Mouse (Mus musculus) heart, embryonic 15.5 days (tissue): ENCODE measurements around the gene Adgrg6. TPM values are rescaled to one million over a fixed set of nuclear protein-coding genes. Genes with fewer than 3 reads are reported as not detected.
A peak's percentile ranks its signal among the peaks of the same experiment; 100 is the strongest.

Source experiments
- ATAC-seq: fragments of 200-750 bp; cut with Nextera tagmentation; replicated peaks from 2 replicates; pipeline ENCODE4 v1.8.0; 2017; ENCODE audit warnings: low read depth, moderate TSS enrichment; ENCODE audit not compliant: insufficient number of reproducible peaks, insufficient read depth, low FRiP score
- H3K27ac ChIP-seq: fragments of 300-500 bp; sonication (generic); 2 replicates; pipeline ENCODE4 v1.5.1; 2015; ENCODE audit warnings: mild to moderate bottlenecking, inconsistent platforms
- H3K27me3 ChIP-seq: fragments of 300-500 bp; sonication (generic); 2 replicates; pipeline ENCODE4 v1.6.1; 2015; ENCODE audit warnings: inconsistent platforms
- H3K36me3 ChIP-seq: fragments of 300-500 bp; sonication (generic); 2 replicates; pipeline ENCODE4 v1.6.1; 2015; ENCODE audit warnings: mild to moderate bottlenecking, inconsistent platforms
- H3K4me1 ChIP-seq: fragments of 300-500 bp; sonication (generic); replicated peaks from 2 replicates; pipeline ENCODE4 v1.6.1; 2015; ENCODE audit warnings: inconsistent platforms
- H3K4me2 ChIP-seq: fragments of 300-500 bp; sonication (generic); 2 replicates; pipeline ENCODE4 v1.6.1; 2015; ENCODE audit warnings: inconsistent platforms, mild to moderate bottlenecking, moderate library complexity
- H3K4me3 ChIP-seq: fragments of 300-500 bp; sonication (generic); 2 replicates; pipeline ENCODE4 v1.5.1; 2015; ENCODE audit warnings: mild to moderate bottlenecking, inconsistent platforms
- H3K9ac ChIP-seq: fragments of 300-500 bp; sonication (generic); 2 replicates; pipeline ENCODE4 v1.6.1; 2015; ENCODE audit warnings: mild to moderate bottlenecking, inconsistent platforms
- H3K9me3 ChIP-seq: fragments of 300-500 bp; sonication (generic); replicated peaks from 2 replicates; pipeline ENCODE4 v1.6.1; 2016; ENCODE audit warnings: inconsistent platforms
- WGBS: fragments of 180-500 bp; shearing (Covaris S2); methylation state at CpG from one replicate; pipeline ENCODE4 v1.1.7; 2015; ENCODE audit warnings: mixed read lengths; 5-methylcytosine and 5-hydroxymethylcytosine counted together
- polyA plus RNA-seq: library from polyadenylated mRNA; unstranded; fragments of >200 nt; fragmentation: Nextera tagmentation; extraction: Ambion mirVana; gene quantifications from 2 replicates; pipeline ENCODE4 v1.2.1, GENCODE M21; 2015

Adgrg6 gene
- polyA plus RNA-seq, 1 experiment from 2014 or later, result 9.6 TPM

DNA sequence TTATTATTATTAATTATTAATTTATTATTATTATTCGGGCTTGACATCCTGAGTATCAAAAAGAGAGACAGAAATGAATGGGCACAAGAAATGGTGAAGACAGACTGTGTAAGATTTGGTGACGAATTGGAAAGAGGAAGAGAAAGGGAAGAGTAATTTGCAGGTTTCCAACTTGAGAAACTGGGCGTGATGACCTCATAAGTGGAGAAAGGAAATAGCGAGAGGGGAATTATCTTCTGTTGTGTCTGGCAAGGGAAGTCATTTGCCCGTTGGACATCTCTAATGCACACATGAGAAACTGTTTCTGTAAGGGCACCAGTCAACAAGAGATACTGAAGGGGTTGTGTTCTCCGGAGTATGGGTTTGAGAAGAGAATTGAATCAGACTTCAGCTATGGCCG is 85.6 kb downstream of the Adgrg6 start:
- 59% methylated on average over 7 of the region's 7 CpGs for WGBS
- no peak for ATAC-seq
- no peak overlapping the region for H3K9ac ChIP-seq

DNA sequence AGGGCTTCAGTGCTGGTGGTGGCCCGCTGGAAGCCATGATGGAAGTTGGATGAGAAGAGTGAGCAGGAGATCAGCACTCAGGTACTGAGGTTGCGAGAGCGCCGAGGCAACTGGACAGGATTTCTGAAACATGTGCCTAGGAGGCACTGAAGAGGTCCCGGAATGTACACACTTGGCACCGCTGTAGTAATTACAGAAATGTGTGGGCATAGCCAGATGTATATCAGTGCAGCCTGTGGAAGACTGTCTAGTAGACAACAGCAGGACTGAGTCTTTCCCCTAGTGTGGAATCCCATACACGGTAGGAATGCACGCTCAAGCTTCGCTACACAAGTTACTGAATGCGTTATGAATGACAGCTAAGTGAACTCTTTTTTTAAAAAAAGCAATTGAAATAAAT is 86.1 kb downstream of the Adgrg6 start:
- Histone ChIP-seq H3K27me3 (no peaks in the 10 kb centered on the region), H3K9me3 (no peaks in the 10 kb centered on the region), H3K4me3 (no peak overlapping the region), H3K27ac (no peak overlapping the region), H3K36me3 (no peaks in the 10 kb centered on the region), H3K9ac (no peak overlapping the region), H3K4me2 (no peak overlapping the region), H3K4me1 (peaks cover 18% of the 10 kb centered on the region)
- no peak for ATAC-seq
- 91% methylated on average over 10 of the region's 10 CpGs for WGBS

More for the DNA sequence above, 85.6 kb downstream of the Adgrg6 start:
- Histone ChIP-seq H3K4me2 (no peak overlapping the region), H3K4me3 (no peak overlapping the region), H3K4me1 (peaks cover 20% of the 10 kb centered on the region), H3K9me3 (no peaks in the 10 kb centered on the region), H3K36me3 (no peaks in the 10 kb centered on the region), H3K27ac (peak overlapping the region; percentile 54), H3K27me3 (no peaks in the 10 kb centered on the region)

DNA sequence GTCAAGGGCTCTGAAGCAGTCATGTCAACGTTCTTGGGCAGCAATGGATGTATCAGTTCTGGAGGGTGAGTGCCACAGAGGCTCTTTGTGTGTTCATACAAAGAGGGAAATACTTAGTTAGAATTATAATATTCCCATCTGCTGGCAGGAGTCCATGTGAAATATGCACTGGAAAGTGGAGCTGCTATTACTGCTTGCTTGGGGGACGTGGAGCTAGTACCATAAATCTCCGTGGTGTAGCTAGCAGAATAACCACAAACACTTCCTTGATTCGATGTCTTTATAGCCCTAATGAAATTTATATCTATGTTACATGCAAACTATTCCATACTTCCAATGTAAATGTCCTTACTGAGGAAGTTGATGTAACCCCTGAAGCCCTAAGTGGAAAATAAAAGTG is 91.0 kb downstream of the Adgrg6 start:
- Histone ChIP-seq H3K9me3 (no peaks in the 10 kb centered on the region), H3K4me1 (no peaks in the 10 kb centered on the region), H3K27me3 (no peaks in the 10 kb centered on the region), H3K4me2 (no peak overlapping the region), H3K9ac (no peak overlapping the region), H3K36me3 (no peaks in the 10 kb centered on the region), H3K4me3 (no peak overlapping the region), H3K27ac (no peak overlapping the region)
- no peak for ATAC-seq
- WGBS, result 68% methylated on average over 4 of the region's 4 CpGs

DNA sequence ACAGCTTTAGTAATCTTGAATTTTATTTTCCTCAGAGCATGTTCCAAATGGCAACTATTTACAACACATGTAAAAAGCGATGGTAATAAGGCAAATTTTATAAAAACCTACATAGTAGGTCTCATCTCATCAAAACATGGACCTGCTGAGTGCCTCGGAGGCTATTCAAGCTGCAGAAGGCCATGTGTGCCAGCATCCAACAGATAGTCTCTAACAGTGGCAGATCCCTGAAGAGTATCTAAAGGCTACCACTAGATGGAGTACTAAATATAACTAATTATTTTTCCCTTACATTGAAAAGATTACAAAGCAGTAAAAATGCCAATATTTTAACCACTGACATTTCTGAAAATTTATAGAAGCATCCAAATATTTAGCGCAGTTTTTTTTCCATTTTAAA is 93.6 kb downstream of the Adgrg6 start:
- Histone ChIP-seq H3K4me1 (no peaks in the 10 kb centered on the region), H3K27ac (no peak overlapping the region), H3K4me3 (no peak overlapping the region), H3K27me3 (no peaks in the 10 kb centered on the region), H3K9ac (no peak overlapping the region), H3K36me3 (no peaks in the 10 kb centered on the region), H3K9me3 (no peaks in the 10 kb centered on the region), H3K4me2 (no peak overlapping the region)
- no peak for ATAC-seq
- WGBS, result 19% methylated on average over 3 of the region's 3 CpGs

DNA sequence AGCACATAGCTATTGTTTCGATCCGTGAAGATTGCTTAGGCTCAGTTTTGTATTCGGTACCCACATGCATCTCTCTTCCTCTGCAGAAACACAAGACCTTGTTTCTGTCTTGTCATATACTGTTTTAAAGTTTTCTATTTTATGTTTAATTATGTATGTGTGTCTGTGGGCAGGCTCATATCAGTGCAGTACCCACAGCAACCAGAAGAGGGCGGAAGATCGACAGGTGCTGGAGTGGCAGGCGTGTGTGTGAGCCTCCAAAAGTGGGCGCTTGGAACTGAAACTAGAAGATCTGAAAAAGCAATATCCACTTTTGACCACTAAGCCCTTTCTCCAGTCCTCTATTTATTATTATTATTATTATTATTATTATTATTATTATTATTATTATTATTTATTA is 95.4 kb downstream of the Adgrg6 start:
- Histone ChIP-seq H3K4me1 (no peaks in the 10 kb centered on the region), H3K4me3 (no peak overlapping the region), H3K9me3 (no peaks in the 10 kb centered on the region), H3K9ac (no peak overlapping the region), H3K27me3 (no peaks in the 10 kb centered on the region), H3K36me3 (no peaks in the 10 kb centered on the region), H3K4me2 (no peak overlapping the region), H3K27ac (no peak overlapping the region)
- no peak for ATAC-seq
- WGBS, result 72% methylated on average over 7 of the region's 7 CpGs

DNA sequence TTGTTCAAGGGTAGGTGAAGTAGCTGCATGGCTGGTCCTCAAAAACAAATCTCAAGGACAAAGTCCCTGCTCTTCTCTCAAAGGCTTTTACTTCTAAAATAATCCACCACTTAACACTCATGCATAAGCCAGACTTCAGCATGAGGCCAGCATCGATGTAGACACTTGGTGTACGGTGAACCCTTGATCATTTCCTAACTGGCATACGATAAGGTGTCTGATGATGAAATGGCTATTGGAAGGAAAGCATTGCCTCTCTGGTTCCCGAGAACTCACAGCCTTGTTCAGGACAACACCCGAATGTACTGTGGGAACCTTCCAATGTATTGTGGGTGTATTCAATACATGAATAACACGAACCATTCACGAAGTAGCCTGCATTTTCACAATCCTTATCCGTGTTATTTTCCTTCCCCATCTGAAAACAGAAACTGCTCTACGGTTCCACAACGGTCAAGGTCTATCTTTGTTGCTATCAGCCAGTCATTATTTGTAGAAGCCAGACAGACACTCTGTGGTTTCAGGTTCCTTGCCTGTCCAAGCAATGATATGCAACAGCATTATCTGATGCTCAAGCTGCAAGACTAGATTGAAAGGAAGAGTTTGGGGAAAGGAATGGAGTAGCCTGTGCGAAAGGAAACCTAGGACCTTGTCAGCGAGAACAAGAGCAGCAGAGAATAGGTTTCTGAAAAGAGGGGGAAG is 99.7 kb downstream of the Adgrg6 start:
- Histone ChIP-seq H3K4me2 (no peak overlapping the region), H3K27ac (no peak overlapping the region), H3K4me1 (no peaks in the 10 kb centered on the region), H3K36me3 (no peaks in the 10 kb centered on the region), H3K27me3 (no peaks in the 10 kb centered on the region), H3K9ac (no peak overlapping the region), H3K9me3 (no peaks in the 10 kb centered on the region), H3K4me3 (no peak overlapping the region)
- WGBS, result 68% methylated on average over 12 of the region's 12 CpGs
- no peak for ATAC-seq

DNA sequence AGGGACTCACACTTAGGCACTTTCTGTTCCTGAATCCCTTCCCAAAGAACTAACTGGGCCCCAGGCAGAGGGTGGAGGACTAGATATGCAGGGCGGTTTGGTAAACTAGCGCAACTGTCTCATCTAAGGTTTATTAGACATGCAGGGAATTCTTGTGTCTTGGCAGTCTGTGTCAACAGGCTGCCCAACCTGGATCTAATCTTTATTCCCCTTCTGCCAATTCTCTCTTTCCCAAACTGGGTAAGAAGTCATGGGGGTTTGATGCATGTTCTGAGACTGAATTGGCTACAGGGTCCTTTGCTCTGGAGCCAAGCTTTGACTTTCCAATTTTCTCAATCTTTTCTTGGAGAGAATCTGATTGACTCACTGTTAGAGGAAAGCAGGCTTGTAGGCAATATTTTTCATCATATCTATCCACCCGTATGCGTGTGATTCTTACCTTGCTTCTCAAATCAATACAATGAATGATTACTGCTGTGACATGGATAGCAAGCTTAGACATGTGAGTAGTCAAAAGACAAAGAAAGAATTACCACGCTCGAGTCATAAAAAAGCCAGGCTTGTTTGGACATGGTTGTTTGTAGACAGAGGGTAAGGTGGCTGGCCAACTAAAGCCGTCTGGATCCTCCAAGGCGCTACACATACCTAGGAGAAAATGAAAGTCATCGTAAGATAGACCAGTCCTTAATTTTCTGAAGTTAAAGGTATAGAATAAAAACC is 104.4 kb downstream of the Adgrg6 start:
- WGBS, result 90% methylated on average over 9 of the region's 9 CpGs

GRCm38 (mm10) chr10:14404070-14404469 is 141.4 kb downstream of the Adgrg6 start:
- Histone ChIP-seq H3K4me1 (no peaks in the 10 kb centered on the region), H3K36me3 (peaks cover 6% of the 10 kb centered on the region; the same call in 1 of the 2 replicates), H3K27me3 (no peaks in the 10 kb centered on the region), H3K27ac (no peak overlapping the region), H3K4me3 (no peak overlapping the region), H3K4me2 (no peak overlapping the region), H3K9me3 (no peaks in the 10 kb centered on the region), H3K9ac (no peak overlapping the region)
- 58% methylated on average over 1 of the region's 1 CpGs for WGBS
- no peak for ATAC-seq

More for the DNA sequence above, 104.4 kb downstream of the Adgrg6 start:
- Histone ChIP-seq H3K27ac (no peak overlapping the region), H3K4me3 (no peak overlapping the region), H3K4me1 (no peaks in the 10 kb centered on the region), H3K9me3 (no peaks in the 10 kb centered on the region), H3K27me3 (no peaks in the 10 kb centered on the region), H3K9ac (no peak overlapping the region), H3K4me2 (no peak overlapping the region), H3K36me3 (no peaks in the 10 kb centered on the region)
- no peak for ATAC-seq

- Histone ChIP-seq H3K4me3 (no peak overlapping the region), H3K27ac (no peak overlapping the region), H3K27me3 (no peaks in the 10 kb centered on the region), H3K9me3 (no peaks in the 10 kb centered on the region), H3K36me3 (no peaks in the 10 kb centered on the region), H3K9ac (no peak overlapping the region), H3K4me1 (no peaks in the 10 kb centered on the region), H3K4me2 (no peak overlapping the region)
- no peak for ATAC-seq
- WGBS, result 69% methylated on average over 8 of the region's 8 CpGs
Observed at GRCm38 (mm10) chr10:14401744-14402143, 143.7 kb downstream of the Adgrg6 start.

- ATAC-seq, result 0 out of 2 replicates have a peak, but pooled peaks have one; percentile 47
- H3K4me2 ChIP-seq, result no peak overlapping the region
- WGBS, result 8% methylated on average over 11 of the region's 11 CpGs
- H3K4me1 ChIP-seq, result no peaks in the 10 kb centered on the region; the same call in 1 of the 2 replicates
- no peaks in the 10 kb centered on the region for H3K9me3 ChIP-seq
- no peaks in the 10 kb centered on the region for H3K27me3 ChIP-seq
- no peaks in the 10 kb centered on the region for H3K36me3 ChIP-seq
- no peak overlapping the region for H3K9ac ChIP-seq
- no peak overlapping the region for H3K4me3 ChIP-seq
- H3K27ac ChIP-seq, result no peak overlapping the region
Observed at GRCm38 (mm10) chr10:14391025-14391639, 154.3 kb downstream of the Adgrg6 start.

- no peak overlapping the region for H3K9ac ChIP-seq
- WGBS, result 70% methylated on average over 5 of the region's 5 CpGs
- no peaks in the 10 kb centered on the region for H3K27me3 ChIP-seq
- no peak overlapping the region for H3K4me3 ChIP-seq
- no peaks in the 10 kb centered on the region; the same call in 1 of the 2 replicates for H3K4me1 ChIP-seq
- H3K36me3 ChIP-seq, result no peaks in the 10 kb centered on the region
- H3K4me2 ChIP-seq, result no peak overlapping the region
- H3K27ac ChIP-seq, result no peak overlapping the region
- ATAC-seq, result no peak
- H3K9me3 ChIP-seq, result no peaks in the 10 kb centered on the region
Observed at GRCm38 (mm10) chr10:14385574-14385973, 159.9 kb downstream of the Adgrg6 start.
